Mouse (Mus musculus) liver, embryonic 14.5 days (tissue): ENCODE results near the gene Bcl2l13.
A peak's percentile ranks its signal among the peaks of the same experiment; 100 is the strongest.

Experiments
- CTCF ChIP-seq: IDR thresholded peaks from 2 replicates; pipeline ENCODE4 v1.5.1; 2016; ENCODE audit warnings: antibody characterized with exemption, low read depth, control low read depth
- EP300 ChIP-seq: IDR thresholded peaks from 2 replicates; pipeline ENCODE4 v1.6.1; 2016; ENCODE audit warnings: antibody characterized with exemption, low read depth

DNA sequence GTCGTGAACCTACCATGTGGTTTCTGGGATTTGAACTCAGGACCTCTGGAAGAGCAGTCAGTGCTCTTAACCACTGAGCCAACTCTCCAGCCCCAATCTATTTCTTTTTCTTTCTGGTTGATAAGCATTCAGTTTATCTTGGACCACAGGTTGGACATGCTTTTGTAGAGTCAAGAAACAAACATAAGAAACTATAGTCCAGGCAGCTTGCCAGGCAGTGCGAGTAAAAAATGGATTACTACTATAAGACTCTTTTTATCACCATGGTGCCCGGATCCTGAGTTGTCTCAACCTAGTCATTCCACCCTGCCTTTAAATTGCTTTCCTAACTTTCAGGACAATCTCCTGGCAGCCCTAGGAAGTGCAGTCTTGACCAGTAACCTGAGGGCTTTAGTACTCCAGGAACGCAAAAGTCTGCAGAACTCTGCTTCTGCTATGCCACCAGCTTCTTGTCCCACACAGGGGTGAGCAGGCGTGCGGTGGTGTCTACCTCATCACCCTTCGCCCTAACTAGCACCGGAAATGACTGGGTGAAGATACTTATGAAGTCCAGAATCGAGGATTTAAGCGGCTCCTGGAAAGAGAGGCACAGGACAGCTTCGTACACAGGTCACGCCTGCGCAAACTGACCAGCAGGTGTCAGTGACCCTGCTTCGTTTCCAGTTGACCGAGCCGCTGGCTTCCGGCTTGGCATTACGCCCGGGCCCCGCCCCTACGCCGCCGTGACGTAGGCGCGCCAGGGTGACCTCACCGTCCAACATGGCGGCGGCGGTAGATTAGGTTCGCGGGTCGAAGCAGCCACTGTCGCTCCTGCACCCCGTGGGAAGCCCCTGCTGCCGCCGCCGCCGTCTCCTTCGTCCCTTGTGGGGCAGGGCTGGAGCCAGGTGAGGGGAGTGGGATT is at the start of gene Bcl2l13:
- TF ChIP-seq CTCF (peak; percentile 80), EP300 (peak; percentile 49; the same call in 1 of the 2 replicates)
